Mouse (Mus musculus) olfactory bulb, adult 2 months (tissue): ENCODE results near the gene Trib2. TPM values are rescaled to one million over a fixed set of nuclear protein-coding genes. Genes with fewer than 3 reads are reported as not detected.

Experiments
- H3K27ac ChIP-seq: fragments of 200-500 bp; 2 replicates; pipeline ENCODE4 v1.5.1; 2012; ENCODE audit warnings: low read depth, low read length; ENCODE audit not compliant: insufficient read depth
- H3K4me1 ChIP-seq: fragments of 200-500 bp; 2 replicates; pipeline ENCODE4 v1.6.1; 2012; ENCODE audit warnings: low read length; ENCODE audit not compliant: control insufficient read depth, insufficient read depth
- H3K4me3 ChIP-seq: fragments of 200-500 bp; 2 replicates; pipeline ENCODE4 v1.5.1; 2012; ENCODE audit warnings: mild to moderate bottlenecking, low read depth, low read length, moderate library complexity; ENCODE audit not compliant: insufficient read depth
- CTCF ChIP-seq: fragments of 200-500 bp; IDR thresholded peaks from 2 replicates; pipeline ENCODE4 v1.5.1; 2012; ENCODE audit warnings: low read depth, mild to moderate bottlenecking, low read length, moderate library complexity; ENCODE audit not compliant: insufficient read depth
- POLR2A ChIP-seq: fragments of 200-500 bp; IDR thresholded peaks from 2 replicates; pipeline ENCODE4 v1.6.1; 2012; ENCODE audit warnings: mild to moderate bottlenecking, low read depth, low read length, moderate library complexity; ENCODE audit not compliant: insufficient read depth
- WGBS: fragments of 180-500 bp; shearing (Covaris S2); methylation state at CpG from one replicate; pipeline ENCODE4 v1.1.7; 2018; 5-methylcytosine and 5-hydroxymethylcytosine counted together
- polyA plus RNA-seq: library from polyadenylated mRNA; stranded (reverse); fragments of >200 nt; gene quantifications from 2 replicates; pipeline ENCODE4 v1.2.4, GENCODE M21; 2012; ENCODE audit warnings: low replicate concordance; ENCODE audit not compliant: missing spikeins, insufficient read depth, insufficient read length

Trib2 gene
- polyA plus RNA-seq, 1 experiment, result not detected

DNA sequence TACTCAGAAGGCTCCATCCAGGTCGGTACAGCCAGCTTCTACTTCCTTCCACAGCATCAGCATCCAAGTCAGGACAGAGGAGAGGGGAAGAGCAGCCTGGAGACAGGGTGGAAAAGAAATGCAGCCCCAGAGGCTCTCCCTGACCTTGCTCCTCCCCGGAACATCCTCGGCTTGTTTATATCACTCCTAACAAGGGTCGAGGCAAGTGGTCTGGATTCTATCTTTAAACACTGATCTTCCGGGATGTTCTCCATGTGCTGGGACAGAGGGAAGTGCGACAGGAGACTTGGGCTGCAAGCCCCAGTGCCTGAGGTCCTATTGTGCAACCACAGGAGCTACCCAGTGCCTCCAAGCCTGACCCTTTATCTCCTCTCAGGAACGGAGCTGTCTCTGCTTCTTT, 18.7 kb downstream of the Trib2 start:
- no peak for TF ChIP-seq POLR2A
- no peak for TF ChIP-seq CTCF
- 77% methylated on average over 7 of the region's 7 CpGs for WGBS
- peaks cover 11% of the 10 kb centered on the region for H3K4me1 ChIP-seq

DNA sequence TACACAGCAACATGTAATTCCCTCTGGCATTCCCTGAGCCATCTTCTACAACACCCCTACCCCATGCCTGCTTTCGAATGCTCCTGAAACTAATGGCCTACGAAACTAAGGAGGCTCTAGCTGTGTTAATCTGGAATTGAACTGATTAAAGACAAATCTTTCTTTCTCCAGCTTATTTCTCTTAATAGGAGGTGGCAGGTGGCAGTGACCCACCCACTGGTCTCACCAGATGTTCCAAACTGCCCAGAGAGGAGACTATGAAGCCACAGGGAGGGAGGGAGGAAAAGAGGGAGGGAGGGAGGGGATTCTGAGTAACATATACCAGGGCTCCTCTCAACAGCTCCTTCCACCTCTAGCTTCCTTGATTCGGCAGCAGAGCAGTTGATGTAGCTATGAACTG, 20.8 kb downstream of the Trib2 start:
- 74% methylated on average over 3 of the region's 3 CpGs for WGBS
- Histone ChIP-seq H3K27ac (no peak overlapping the region), H3K4me1 (peaks cover 7% of the 10 kb centered on the region), H3K4me3 (no peak overlapping the region)
- TF ChIP-seq CTCF (no peak), POLR2A (no peak)

More for the DNA sequence above, 18.7 kb downstream of the Trib2 start:
- Histone ChIP-seq H3K27ac (no peak overlapping the region), H3K4me3 (no peak overlapping the region)

DNA sequence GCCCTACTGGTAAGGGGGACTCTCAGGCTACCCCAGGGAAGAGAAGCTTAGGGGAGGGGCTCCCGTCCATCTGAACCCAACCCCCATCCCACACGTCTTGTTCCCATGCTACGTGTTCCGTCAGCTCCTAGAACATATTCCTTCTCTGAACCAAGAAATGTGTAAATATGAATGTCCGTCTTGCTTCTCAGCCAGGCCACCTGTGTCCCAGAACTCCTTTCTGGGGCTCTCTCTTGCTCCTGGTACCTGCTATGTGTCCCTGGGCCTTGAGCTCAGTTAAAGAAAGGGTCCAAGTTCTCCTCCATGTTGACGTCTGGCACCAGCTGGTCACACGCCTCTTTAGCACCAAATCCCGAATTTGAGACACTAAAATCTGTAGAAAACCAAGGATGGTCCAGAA, 23.4 kb downstream of the Trib2 start:
- Histone ChIP-seq H3K4me3 (no peak overlapping the region), H3K4me1 (0 out of 2 replicates have a peak, but pooled peaks cover 2% of the 10 kb centered on the region), H3K27ac (no peak overlapping the region)
- 94% methylated on average over 8 of the region's 8 CpGs for WGBS
- no peak for TF ChIP-seq POLR2A
- TF ChIP-seq CTCF, result no peak

DNA sequence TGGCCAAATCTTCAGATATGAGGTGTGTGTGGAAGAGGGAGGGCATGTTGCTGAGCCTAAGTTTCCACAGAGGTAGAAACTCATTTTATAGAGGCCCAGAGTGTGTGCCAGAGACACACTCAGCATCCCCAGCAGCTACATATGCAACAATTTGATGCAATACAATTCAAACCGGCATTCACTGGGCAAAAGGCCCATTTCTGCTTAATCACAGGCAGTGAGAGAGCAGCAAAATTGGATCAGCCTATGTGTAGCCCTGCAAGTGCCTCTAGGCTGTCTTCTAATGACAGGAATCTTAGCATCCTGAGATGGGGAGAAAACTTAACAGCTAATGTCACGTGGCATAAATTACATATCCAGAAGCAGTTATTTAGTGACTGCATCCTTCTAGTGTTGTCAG, 26.5 kb downstream of the Trib2 start:
- no peak overlapping the region for H3K4me3 ChIP-seq
- no peaks in the 10 kb centered on the region for H3K4me1 ChIP-seq
- no peak overlapping the region for H3K27ac ChIP-seq
- WGBS, result 41% methylated on average over 2 of the region's 2 CpGs
- TF ChIP-seq CTCF (no peak), POLR2A (no peak)

DNA sequence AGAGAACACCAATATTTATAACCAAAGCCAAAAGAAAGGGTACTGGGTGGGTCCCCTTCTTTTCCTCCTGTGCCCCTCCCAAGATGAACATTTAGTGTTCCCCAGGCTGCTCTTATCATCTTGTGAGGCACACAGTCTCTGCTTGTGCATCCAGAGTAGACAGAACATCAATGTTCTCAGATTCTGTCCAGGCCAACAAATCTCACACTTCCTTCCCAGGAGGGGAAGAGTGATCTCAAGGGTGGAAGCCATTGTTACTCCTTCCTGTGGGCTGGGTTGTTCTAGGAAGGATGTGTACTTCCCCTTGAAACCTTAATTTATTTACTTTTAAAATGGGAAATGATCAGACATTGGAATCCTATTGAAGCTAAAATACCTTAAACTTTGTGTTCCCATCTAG, 39.7 kb downstream of the Trib2 start:
- Histone ChIP-seq H3K27ac (no peak overlapping the region), H3K4me1 (no peaks in the 10 kb centered on the region), H3K4me3 (no peak overlapping the region)
- TF ChIP-seq POLR2A (no peak), CTCF (no peak)

DNA sequence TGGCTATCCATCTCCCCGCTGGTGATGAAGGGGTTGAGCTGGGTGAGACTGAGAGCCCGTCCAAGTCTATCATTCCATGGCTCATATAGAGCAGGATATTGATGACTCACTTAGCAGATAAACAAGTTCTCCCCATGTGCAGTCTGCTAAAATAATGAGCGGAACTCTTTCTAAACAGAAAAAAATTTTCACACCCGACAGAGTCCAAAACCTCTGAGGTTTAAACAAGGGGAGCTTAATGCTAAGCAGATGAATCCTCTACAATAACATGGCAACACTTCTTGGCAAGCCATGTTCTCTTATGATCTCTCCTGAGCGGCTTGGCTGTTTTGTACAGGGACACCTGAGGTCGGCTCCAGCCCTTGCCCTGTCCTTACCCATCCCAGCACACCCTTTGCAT, 45.0 kb downstream of the Trib2 start:
- H3K4me1 ChIP-seq, result no peaks in the 10 kb centered on the region
- TF ChIP-seq POLR2A (no peak), CTCF (no peak)
- 82% methylated on average over 6 of the region's 6 CpGs for WGBS
- no peak overlapping the region for H3K4me3 ChIP-seq
- no peak overlapping the region for H3K27ac ChIP-seq

DNA sequence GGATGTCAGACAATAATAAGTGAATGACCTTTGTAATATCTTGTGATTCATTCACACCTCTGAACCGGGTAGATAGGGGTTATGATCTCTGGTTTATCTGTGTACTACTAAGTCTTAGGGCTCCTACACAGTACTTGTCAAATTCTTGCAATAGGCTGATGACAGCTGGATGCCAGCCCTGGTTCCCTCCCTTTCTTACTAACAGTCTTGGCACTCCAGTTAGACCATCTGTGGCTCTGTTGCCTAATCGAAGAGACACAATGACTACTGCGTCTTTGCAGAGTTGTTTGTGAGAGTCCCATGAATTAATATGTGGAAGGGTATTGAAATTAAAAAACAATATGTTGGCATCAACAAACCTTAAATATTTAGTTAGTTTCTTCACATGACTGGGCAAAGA, 48.2 kb downstream of the Trib2 start:
- no peak for TF ChIP-seq POLR2A
- TF ChIP-seq CTCF, result no peak
- 71% methylated on average over 3 of the region's 3 CpGs for WGBS
- H3K27ac ChIP-seq, result no peak overlapping the region
- H3K4me3 ChIP-seq, result no peak overlapping the region
- no peaks in the 10 kb centered on the region for H3K4me1 ChIP-seq

DNA sequence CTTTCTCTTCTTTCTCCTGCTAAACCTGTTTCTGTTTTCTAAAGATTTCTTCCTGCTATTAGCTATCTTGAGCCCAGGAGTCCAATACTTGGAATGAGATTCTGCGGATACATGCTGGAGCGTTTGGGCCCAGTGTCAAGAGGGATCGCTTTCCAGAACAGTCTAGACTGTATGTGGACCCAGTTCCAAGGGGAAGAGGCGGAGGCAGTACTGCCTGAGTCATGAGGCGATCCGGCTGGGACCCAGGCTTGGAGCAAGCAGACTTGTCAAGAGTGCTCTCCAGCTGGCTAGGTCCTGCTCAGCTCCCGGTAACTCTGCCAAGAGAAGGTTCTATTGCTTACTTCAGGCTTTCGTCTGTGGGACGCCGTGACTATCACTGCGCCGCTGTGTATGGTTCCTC, 50.7 kb downstream of the Trib2 start:
- 77% methylated on average over 12 of the region's 12 CpGs for WGBS
- TF ChIP-seq CTCF (no peak), POLR2A (no peak)

DNA sequence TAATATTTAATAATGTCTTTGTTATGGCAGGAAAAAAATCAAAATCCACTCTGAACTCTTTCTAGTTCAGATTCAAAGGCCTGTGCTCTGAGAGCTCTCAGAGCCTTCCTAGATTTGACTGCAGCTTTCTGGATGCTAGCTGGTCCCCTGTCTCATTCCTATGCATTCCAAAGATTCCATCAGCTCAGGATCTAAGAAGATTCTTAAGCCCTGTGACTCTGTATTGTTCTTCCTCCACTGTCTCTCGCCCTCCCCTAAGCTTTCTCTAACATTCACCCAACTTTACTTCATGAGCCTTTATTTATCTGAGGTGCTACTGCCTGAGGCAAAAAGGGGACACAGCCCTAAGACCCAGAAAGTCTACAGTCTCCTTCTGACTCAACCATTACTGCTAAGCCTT, 51.5 kb downstream of the Trib2 start:
- H3K4me3 ChIP-seq, result no peak overlapping the region
- WGBS, result 78% methylated on average over 1 of the region's 1 CpGs
- no peaks in the 10 kb centered on the region for H3K4me1 ChIP-seq
- no peak for TF ChIP-seq POLR2A
- TF ChIP-seq CTCF, result no peak
- H3K27ac ChIP-seq, result no peak overlapping the region

More for the DNA sequence above, 50.7 kb downstream of the Trib2 start:
- H3K4me1 ChIP-seq, result no peaks in the 10 kb centered on the region
- H3K4me3 ChIP-seq, result no peak overlapping the region
- no peak overlapping the region for H3K27ac ChIP-seq
